Mouse (Mus musculus) urinary bladder, postnatal 4 days (tissue): ENCODE results near the gene Rrp15.
"Not testable (repeated sequence)": the region's sequence is repeated elsewhere in the genome, so short reads cannot be mapped to it uniquely, and the experiment has no call there.

Source experiments
- DNase-seq, 2 experiments: peaks; one replicate each; pipeline ENCODE4 v3.0.0; 2021 to 2022; ENCODE audit warnings: low spot score in 2 of 2

Gene Rrp15

GRCm38 (mm10) chr1:186748724-186749653 is at the start of gene Rrp15:
TSS of gene Rrp15 (minus strand) at chr1:186749358.
- DNase-seq, result peak; percentile 80

GRCm38 (mm10) chr1:186797991-186798390 is 48.8 kb upstream of the Rrp15 start:
- DNase-seq, result no peak

GRCm38 (mm10) chr1:186785359-186785758 is 36.2 kb upstream of the Rrp15 start:
- DNase-seq, result no peak

GRCm38 (mm10) chr1:186780826-186781225 is 31.7 kb upstream of the Rrp15 start:
- no peak for DNase-seq

GRCm38 (mm10) chr1:186773124-186773523 is 24.0 kb upstream of the Rrp15 start:
- no peak for DNase-seq

- no peak for DNase-seq
Measured at GRCm38 (mm10) chr1:186772547-186773077, 23.5 kb upstream of the Rrp15 start.

- no peak for DNase-seq
Measured at GRCm38 (mm10) chr1:186772005-186772404, 22.8 kb upstream of the Rrp15 start.

GRCm38 (mm10) chr1:186770659-186771058 is 21.5 kb upstream of the Rrp15 start:
- DNase-seq, result no peak

- no peak for DNase-seq
Measured at GRCm38 (mm10) chr1:186768392-186768791, 19.2 kb upstream of the Rrp15 start.

- DNase-seq, result not testable (repeated sequence)
Measured at GRCm38 (mm10) chr1:186763451-186763850, 14.3 kb upstream of the Rrp15 start.

- no peak for DNase-seq
Measured at GRCm38 (mm10) chr1:186749675-186750283, 621 bp upstream of the Rrp15 start.

GRCm38 (mm10) chr1:186739828-186740227 is 9.3 kb downstream of the Rrp15 start:
- DNase-seq, result no peak

GRCm38 (mm10) chr1:186735537-186735936 is 13.6 kb downstream of the Rrp15 start:
- DNase-seq, result no peak

GRCm38 (mm10) chr1:186733052-186733451 is 16.1 kb downstream of the Rrp15 start:
- no peak for DNase-seq

GRCm38 (mm10) chr1:186728778-186729177 is 20.4 kb downstream of the Rrp15 start:
- no peak for DNase-seq

GRCm38 (mm10) chr1:186726117-186726516 is 23.0 kb downstream of the Rrp15 start:
- DNase-seq, result no peak

GRCm38 (mm10) chr1:186722299-186722698 is 26.9 kb downstream of the Rrp15 start:
- DNase-seq, result no peak

GRCm38 (mm10) chr1:186721846-186722245 is 27.3 kb downstream of the Rrp15 start:
- DNase-seq, result peak; percentile 60 to 86

GRCm38 (mm10) chr1:186721166-186721565 is 28.0 kb downstream of the Rrp15 start:
- DNase-seq, result no peak

GRCm38 (mm10) chr1:186719708-186720107 is 29.4 kb downstream of the Rrp15 start:
- DNase-seq, result no peak

GRCm38 (mm10) chr1:186718881-186719280 is 30.3 kb downstream of the Rrp15 start:
- no peak for DNase-seq
